Mouse (Mus musculus) retina, adult 2 months (tissue): Measurements from ENCODE around the gene Odaph.
"Not testable (repeated sequence)": the region's sequence is repeated elsewhere in the genome, so short reads cannot be mapped to it uniquely, and the experiment has no call there.

ENCODE experiments used
- DNase-seq: peaks from one replicate; pipeline ENCODE4 v3.0.0-alpha.2; 2012; ENCODE audit warnings: low read depth, low spot score

The Odaph gene

DNA sequence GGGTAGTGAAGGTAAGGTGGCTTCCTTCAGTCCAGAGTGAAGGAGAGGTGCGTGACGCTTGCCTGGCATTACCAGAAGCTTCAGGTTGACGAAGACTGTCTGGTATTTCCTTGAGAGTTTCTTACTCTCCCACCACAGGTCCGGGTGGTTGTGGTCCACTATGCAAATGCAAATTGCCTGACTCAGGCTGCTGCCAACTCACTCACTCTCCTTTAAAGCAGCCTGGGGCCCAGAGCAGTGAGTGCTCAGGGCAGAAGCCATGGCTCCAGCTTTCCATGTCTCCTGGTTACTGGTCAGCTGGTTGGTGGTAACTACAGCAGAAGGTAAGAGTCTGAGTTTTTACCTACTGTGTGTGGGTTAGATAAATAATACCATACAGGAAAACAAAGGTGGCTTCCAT is at the start of gene Odaph:
Gene Odaph, plus strand, starts transcription at position 240 of the 400 bp plus-strand sequence.
- DNase-seq, result no peak

DNA sequence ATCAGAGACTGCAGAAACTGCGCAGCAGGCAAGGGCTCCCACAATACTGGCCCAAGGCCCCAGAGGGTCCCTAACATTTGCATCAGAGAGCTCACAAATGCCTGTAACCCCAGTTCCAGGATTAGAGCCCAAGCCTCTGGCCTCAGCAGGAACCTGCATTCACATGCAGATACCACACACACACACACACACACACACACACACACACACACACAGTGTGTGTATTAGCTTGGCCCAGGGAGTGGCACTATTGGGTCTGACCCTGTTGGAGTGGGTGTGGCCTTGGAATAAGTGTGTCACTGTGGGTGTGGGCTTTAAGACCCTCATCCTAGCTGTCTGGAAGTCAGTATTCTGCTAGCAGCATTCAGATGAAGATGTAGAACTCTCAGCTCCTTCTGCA is 41.7 kb upstream of the Odaph start:
- DNase-seq, result not testable (repeated sequence)

GRCm38 (mm10) chr5:91947008-91947407 is 40.3 kb upstream of the Odaph start:
- DNase-seq, result no peak

GRCm38 (mm10) chr5:91949441-91949840 is 37.8 kb upstream of the Odaph start:
- no peak for DNase-seq

- DNase-seq, result no peak
These were observed 35.9 kb upstream of the Odaph start for GRCm38 (mm10) chr5:91951404-91951803.

- no peak for DNase-seq
These were observed 30.1 kb upstream of the Odaph start for GRCm38 (mm10) chr5:91956991-91957760.

DNA sequence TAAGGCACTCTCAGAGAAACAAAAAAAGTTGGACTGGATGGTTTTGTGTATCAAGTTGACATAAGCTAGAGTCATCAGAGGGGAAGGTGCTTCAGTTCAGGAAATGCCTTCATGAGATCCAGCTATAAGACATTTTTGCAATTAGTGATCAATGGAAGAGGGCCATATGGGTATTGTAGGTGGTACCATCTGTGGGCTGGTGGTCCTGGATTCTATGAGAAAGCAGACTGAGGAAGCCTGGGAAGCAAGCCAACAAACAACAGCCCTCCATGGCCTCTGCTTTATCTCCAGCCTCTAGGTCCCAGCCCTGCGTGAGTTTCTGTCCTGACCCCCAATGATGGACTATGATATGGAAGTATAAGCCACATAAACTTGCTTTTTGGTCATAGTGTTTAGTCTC is 28.2 kb upstream of the Odaph start:
- no peak for DNase-seq

DNA sequence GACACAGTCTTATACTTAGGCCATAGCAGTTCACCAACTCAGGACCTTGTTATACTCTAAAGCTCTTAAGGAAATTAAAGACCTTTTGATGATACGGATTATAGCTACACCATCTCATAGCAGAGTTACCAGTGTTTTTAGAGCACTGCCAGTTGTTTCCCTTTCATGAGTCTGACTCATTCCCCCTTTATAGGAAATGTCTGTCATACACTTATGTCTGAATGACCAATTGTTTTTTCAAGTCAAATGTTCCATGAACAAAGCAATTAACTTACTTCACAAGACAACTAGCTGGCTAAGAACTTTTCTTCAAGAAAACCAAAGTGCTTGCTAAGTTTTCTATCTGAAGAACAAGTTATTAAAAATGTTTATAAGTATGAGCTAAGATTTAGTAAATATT is 27.3 kb upstream of the Odaph start:
- no peak for DNase-seq

DNA sequence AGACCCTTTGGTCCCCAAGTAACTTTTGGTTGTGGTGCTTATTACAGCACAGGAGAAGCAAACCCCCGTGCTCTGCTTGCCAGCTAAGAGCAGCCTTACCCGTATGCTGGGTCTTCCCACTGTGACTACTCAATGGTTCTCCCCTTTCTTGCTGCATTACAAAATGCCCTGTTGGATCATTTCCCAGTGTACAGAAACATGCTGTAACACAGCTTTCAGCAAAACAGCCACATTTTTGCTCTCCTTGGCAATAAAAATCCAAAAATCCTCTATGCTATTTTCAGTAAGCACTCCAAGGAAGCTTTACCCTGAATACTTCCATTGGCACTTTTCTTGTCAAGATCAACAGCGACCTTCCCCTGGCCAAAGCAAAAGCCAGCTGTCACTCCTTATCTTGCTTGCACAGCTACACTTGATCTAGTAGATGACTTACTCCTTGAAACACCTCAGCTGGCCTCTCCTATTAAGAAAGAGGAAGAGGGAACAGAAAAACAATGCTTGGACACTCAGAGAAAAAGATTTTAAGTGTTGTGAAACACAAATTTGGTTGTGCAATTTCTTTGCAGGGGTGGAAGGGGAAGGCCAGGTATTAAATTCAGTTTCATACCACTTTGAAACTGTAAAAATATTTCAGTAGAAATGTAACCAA is 26.5 kb upstream of the Odaph start:
- no peak for DNase-seq

DNA sequence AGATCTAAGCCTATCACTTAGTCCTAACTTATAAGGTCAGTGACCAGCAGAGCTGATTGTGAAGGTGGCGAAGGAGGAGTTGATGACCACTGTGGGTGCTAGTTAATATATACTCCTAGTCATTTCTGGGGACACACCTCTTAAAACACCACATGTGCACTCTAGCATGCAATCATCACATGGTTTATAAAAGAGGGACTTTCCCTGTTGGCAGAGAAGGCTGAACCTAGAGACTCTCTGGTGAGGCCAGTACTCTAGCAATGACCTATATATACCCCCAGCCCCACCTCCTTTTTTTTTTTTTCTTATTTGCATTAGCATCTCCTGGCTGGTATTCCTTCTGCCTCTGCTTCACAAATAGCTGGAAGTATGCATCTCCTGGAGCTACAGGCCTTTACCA is 25.9 kb upstream of the Odaph start:
- DNase-seq, result no peak

GRCm38 (mm10) chr5:91962259-91962638 is 25.0 kb upstream of the Odaph start:
- DNase-seq, result no peak

- peak; percentile 86 for DNase-seq
These were observed 24.4 kb upstream of the Odaph start, which contains the start of gene Rchy1 for GRCm38 (mm10) chr5:91962639-91963440. Gene Rchy1 (minus strand): TSS chr5:91963068.

- no peak for DNase-seq
These were observed 15.2 kb upstream of the Odaph start for GRCm38 (mm10) chr5:91972046-91972445.

DNA sequence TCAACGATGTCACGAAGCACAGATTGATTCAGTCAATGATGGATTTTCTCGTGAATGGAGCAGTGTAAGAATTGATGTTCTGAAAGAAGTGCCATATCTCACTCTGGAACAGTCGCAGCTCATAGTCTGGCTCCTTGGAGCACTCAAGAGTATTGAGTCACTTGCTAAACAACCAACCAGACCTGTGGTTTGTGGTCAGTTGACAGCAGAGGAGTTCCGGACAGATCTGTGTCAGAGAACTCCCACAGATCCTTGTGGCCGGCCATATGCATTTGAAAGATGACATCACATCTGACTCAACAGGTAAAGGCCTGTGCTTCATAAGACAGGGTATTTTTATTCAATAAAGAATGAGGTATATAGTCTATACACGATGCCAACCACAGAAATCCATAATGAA is 13.3 kb upstream of the Odaph start:
- DNase-seq, result no peak

- no peak for DNase-seq
These were observed 11.5 kb upstream of the Odaph start for GRCm38 (mm10) chr5:91975758-91976157.

DNA sequence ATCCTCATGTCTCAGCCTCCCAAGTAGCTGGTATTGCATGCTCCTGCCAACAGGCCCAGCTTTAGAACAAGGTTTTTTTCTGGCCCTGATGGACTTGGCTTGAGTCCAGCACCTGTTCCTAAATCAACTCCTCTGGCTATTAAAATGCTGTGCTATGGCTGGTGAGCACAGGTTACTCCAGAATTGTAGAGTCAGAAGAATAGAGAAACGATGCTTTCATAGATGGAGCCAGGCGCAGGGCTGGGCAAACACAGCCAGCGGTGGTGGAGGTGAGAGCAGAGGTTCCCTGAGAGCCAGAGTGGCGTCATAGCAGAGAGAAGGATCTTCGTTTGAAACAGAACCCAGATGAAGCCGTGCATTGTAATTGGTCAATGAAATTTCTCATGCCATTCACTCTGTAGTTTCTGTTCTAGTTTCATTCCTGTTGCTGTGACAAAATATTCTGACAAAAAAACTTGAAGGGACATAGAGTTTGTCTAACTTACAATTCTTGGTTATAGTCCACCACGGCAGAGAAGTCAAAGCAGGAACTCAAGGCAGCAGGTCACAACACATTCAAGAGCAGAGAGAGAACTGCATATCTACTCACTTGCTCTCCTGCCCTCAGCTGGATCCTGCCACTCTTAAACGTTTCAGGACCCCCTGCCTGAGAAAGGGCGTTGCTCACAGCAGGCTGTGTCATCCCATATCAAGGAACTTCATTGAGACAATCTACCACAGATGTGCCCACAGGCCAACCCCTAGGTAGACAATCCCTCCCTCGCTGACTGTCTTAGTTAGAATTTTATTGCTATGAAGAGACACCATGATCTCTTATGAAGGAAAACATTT is 10.5 kb upstream of the Odaph start:
- DNase-seq, result no peak

GRCm38 (mm10) chr5:91977397-91977770 is 9.9 kb upstream of the Odaph start:
- DNase-seq, result no peak

DNA sequence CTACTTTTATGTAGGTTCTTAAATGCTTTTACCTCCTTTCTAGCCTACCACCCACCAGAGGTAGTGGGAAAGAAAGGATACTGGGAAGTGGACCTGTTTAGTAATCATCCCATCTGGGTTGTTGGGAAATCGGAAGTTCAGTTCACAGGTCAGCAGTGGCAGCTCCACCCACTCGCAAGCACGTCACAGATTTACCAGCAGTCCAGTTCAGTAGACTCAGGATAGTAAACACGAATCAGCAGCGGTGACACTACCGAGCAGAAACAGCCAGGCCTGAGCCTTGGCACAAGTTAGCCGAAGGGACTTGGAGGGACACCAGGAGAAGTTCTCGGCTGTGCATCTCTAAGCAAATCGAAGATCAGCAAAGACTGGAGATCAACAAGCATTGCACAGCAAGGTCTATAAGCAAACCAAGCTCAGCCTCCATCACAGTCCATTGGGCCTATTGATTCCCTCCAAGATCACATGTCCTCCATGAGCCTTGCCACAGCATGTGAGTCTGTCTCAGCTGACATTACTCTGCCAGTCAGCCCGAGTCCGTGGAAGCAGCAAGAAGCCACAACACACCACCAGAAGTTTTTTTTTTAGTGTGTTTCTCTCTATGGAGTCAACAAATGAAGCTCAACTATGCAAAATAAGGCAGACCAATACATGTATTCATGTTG is 6.0 kb upstream of the Odaph start:
- DNase-seq, result no peak

GRCm38 (mm10) chr5:91983490-91983889 is 3.8 kb upstream of the Odaph start:
- DNase-seq, result no peak

DNA sequence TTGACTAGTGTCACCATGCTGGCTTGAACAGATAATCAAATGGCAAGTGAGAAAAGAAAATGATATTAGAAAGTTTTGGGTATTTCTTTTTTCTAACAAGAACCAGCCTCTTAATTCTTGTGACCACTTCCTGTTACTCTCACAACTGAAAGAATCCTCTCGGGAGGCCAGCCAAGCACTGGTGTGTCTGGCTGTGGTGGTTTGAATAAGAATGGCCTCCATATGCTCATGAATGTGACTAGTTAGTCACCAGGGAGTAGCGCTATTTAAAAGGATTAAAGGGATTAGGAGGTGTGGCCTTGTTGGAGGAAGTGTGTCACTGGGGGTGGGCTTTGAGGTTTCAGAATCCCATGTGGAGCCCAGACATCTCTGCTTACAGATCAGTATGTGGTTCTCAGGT is 1.6 kb upstream of the Odaph start:
- no peak for DNase-seq

DNA sequence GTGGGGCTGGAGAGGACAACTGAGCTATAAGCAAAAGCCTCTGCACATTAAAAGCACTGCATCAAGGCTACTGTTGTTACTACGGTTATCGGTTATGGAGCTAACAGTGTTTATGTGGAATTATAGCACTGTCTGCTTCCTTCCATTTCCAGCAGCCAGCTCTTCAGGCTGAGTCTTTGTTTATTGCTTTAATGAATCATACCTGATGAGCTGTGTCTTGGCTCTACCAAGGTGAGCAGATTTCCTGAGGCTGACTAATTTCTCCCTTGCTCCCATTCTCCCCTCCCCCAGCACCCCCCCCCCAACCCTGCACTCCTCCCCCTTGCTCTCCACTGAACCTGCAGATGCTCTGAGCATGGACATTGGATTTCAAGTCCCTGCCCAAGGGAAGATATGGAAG is 524 bp downstream of the Odaph start:
- DNase-seq, result no peak
